Mouse (Mus musculus) inflammation-experienced regulatory T-cells, adult 6 months (primary cell): Measurements from ENCODE around the gene Zcchc8. TPM values are rescaled to one million over a fixed set of nuclear protein-coding genes. Genes with fewer than 3 reads are reported as not detected.

Experiments used
- ATAC-seq: one replicate; pipeline ENCODE4 v1.8.0; 2017
- polyA plus RNA-seq, 3 experiments: library from polyadenylated mRNA; unstranded; fragments of 100-300 nt; shearing (Covaris generic); gene quantifications; one replicate each; pipeline ENCODE4 v1.2.1; 2017

Zcchc8 gene
- polyA plus RNA-seq, 3 experiments from 2014 or later, result 60.2 to 83.6 (median 75.5) TPM

DNA sequence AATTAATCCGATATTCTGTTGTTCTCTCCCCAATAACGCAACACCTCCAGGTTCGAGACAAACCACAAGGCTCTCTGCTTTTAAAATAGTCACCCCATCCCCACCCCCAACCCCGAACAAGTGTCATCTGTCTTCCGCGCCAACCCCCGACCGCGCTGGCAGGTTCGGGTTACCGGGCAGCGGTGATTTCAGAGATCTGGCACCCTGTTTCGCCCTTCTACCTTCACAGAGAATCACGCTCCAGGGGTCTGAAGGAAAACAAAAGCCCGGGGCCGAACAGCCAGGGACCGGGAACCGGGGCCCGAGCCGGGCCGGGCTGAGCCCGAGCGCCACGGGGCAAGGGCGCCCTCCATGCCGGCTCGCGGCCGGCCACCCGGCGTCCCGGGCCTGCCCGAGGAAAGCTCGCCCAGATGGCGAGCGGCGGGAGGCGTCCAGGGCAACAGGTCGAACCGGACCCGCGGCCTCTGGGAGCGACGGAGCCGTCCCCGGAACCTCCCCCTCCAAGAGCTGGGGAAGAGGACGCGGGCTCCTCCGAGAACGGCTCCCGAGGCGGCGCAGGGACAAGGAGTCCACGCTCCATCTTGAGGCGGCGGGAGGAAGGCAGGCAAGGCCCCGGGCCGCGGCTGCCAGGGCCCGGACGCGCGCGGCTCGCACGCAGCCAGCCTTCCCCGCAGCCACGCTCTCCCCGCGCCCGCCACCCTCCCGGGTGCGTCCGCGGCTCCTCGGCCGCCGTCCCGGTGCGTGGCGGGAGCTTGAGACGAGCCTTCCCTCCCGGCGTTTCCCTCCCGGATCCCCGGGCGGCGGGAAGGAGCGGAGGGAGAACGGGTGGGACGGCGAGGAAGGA, 37.3 kb downstream of the Zcchc8 start:
- peak; percentile 44 for ATAC-seq

DNA sequence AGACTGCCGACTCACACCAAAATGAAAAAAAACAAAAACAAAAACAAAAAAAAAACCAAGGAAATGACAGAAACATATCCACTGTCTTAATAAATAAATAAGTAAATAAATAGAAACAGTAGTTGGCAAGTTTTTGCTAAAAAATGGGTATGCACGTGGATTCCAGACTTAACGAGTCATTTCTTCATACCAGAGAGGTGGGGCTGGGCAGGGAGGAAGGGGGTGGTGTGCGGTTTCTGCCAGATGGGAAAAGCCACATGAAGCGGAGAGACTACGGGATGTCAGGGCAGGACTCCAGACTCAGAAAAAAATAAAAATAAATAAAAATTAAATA, 37.9 kb downstream of the Zcchc8 start:
- no peak for ATAC-seq

DNA sequence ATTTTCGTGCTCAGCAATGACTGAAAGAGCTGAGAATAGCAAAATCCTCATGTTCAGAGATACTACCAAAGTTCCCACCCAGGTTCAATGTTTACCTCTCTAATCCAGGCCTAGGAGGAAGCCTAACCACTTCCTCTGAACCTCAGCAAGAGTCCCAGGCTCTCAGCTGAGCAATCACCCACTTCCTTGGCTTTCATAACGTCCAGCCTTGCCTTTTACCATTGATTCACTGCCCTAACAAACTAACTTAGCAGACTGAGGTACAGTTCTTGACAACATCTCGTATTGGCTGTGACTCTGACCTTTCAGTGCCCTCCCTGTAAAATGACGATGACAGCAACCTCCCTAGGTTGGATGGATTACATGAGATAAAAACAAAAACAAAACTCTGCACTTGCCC, 38.5 kb downstream of the Zcchc8 start:
- peak; percentile 76 for ATAC-seq

GRCm38 (mm10) chr5:123679546-123680263, 41.2 kb downstream of the Zcchc8 start:
- no peak for ATAC-seq

DNA sequence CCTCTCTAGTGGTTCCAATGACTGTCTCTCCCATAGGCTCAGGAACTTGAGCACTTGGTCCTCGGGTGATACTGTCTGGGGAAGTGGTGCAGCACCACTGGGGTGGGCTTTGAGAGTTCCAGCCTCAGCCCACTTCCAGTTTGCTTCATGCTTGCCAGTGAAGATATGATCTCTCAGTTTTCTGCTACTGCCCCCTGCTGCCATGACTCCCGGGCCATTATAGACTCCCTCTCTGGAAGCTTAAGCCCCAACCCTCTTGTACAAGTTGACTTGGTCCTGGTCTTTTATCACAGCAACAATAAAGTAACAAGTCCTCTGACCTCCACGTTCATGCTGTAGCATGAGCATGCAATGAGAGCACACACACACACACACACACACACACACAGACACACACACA, 41.8 kb downstream of the Zcchc8 start:
- no peak for ATAC-seq

DNA sequence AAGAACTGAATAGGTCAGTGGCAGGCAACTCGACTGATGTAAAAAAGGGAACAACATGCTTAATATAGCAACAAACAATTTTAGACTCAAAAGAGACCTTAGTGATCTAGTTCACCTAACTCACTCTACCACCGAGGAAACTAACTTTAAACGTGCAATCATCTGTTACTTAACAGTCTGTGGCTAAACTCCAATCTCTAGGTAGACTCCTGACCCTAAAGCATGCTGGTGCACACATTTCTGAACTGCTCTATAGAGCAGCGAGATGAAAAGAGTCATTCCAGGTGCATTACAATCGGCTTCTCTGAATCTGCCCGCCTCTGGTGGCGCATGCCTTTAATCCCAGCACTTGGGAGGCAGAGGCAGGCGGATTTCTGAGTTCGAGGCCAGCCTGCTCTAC, 45.2 kb downstream of the Zcchc8 start:
- ATAC-seq, result no peak

- no peak for ATAC-seq
These were observed 45.7 kb downstream of the Zcchc8 start for GRCm38 (mm10) chr5:123675221-123675620.

- ATAC-seq, result no peak
These were observed 49.5 kb downstream of the Zcchc8 start for GRCm38 (mm10) chr5:123671473-123671820.

DNA sequence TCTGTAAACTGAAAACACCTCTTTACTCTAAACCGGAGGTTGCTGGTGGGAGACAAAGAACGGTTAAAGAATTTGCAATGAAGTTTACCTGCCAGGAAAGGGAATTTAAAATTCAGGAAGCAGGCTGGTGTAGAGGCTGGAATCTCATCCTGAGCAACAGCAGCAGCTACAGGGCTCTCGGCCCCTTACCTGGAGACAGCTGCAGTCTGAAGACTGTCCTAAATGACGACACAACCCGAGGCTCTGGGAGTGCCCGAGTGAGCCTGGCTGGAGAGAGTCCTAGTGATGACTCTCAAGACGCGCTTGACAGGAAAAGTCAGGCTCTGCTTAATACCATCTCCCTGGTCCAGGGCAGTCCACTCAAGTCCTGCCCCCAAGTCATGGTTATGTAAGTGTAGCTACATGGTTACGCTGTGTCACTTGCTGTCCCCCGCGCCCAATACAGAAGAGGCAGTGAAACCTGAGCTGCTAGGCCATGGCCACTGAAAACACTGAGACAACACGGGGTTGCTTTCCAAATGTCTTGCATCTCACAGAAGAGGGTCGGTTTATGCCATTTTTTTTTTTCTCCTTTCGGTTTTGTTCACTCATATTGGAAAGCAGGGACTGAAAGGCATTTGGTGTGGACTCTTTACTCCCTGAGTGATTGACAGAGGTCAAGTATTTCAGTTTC, 50.0 kb downstream of the Zcchc8 start:
- ATAC-seq, result no peak

- no peak for ATAC-seq
These were observed 50.7 kb downstream of the Zcchc8 start for GRCm38 (mm10) chr5:123669991-123670799.

GRCm38 (mm10) chr5:123667915-123668314, 53.0 kb downstream of the Zcchc8 start:
- ATAC-seq, result no peak

GRCm38 (mm10) chr5:123665956-123666355, 54.9 kb downstream of the Zcchc8 start:
- ATAC-seq, result no peak

DNA sequence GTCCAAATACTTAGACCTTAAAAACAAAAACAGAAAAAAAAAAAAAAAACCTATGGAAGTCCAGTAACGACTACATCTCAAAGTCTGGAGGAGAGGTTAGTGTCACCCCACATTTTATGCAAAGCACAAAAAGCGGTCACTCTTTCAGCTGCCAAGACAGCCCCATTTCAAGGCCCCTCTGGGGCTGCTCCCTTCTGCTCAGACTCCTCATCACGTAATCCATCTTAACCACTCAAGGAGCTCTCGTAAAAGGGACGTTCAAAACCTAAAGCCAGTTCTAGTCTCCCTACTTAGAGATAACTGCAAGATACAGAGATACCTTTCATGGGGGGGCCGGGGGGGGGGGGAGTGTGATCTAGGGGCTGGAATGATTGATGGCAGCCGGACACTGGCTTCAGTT, 56.6 kb downstream of the Zcchc8 start:
- ATAC-seq, result no peak

GRCm38 (mm10) chr5:123662059-123662458, 58.8 kb downstream of the Zcchc8 start:
- ATAC-seq, result no peak

DNA sequence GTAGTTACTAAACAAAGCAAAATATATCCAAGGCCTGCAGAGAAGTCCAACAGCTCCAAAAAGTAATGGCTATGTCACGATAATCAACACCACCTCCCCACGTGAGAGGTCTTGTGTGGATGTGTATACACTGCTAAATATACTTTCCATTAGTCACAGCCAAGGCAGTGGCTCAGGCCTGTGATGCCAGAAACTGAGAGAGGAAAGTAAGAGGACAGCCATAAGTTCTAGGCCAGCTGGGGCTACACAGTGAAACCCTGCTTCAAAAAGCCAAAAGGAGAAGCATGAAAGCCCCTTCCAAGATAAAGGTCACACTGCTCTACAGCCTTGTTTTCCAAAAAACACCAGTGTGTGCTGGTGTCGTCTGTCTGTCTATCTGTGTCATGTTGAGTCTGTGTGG, 59.3 kb downstream of the Zcchc8 start:
- no peak for ATAC-seq

DNA sequence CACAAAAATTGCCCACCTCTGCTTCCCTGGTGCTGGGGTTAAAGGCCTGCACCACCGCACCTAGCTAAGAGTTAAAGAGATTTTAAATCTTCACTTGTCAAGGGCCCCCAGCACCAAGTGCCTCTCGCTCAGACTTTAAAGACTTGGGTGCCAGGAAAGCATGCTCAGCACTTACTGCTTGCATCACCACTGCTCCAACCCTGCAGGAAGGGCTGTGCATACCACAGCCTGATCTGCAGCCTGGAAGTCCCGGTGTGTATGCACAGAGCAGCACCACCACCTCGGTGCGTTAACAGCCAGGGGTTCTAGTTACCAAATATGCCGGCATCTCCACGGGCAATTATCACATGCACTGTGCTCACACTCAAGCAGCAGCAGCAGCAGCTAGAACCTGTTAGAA, 63.2 kb downstream of the Zcchc8 start:
- no peak for ATAC-seq

- ATAC-seq, result no peak
These were observed 66.0 kb downstream of the Zcchc8 start for GRCm38 (mm10) chr5:123654937-123655336.

GRCm38 (mm10) chr5:123653287-123653801, 67.6 kb downstream of the Zcchc8 start:
- no peak for ATAC-seq

DNA sequence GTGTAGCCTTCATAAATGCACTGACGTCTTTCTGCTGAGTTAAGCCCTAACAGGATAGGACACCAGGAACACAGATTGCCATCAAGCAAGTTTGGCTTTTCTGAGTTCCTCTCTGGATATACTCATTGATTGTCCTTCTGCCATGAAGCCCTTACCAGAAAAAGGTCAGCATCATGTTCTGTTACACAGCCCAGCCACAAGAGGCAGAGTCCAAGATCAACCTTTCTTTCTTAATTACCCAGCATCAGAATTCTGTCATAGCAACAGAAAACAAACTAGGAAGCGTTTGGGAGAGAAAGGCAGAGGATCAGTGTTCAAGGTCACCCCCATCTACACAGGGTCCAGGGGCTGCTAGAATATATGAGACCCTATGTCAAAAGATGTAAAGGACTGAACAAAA, 70.1 kb downstream of the Zcchc8 start:
- ATAC-seq, result no peak
